Mouse (Mus musculus): ENCODE measurements around the gene Vmn1r193. TPM values are rescaled to one million over a fixed set of nuclear protein-coding genes. Genes with fewer than 3 reads are reported as not detected.
"Not testable (repeated sequence)": the region's sequence is repeated elsewhere in the genome, so short reads cannot be mapped to it uniquely, and the experiment has no call there.

Gene Vmn1r193
- polyA plus RNA-seq (2012; ENCODE audit: insufficient read depth, insufficient read length, low replicate concordance, missing spikeins), result not detected in 2 replicates

DNA sequence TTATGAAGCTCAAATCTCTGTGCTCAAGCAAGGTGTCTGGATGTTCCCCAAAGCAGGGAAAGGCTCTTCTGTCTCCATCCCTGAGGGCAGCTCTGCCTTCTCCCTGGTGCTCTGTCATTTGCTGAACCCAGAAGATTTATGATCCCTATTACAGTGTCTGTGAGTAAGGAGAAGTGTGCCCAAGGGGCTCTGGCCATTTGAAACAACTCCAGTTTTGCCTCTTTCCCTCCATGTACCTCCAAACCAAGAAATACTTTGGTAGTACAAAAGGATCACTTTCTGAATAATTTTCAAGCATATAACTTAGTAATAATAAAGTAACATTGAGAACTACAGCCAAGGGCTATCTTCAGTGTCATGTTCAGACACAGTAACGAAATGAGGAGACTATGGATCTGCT lies at the start of gene Vmn1r193:
TSS of gene Vmn1r193 (minus strand) at position 101 of the 400 bp plus-strand sequence.
- WGBS, result 78% methylated on average over 1 of the region's 1 CpGs
- not testable (repeated sequence) for H3K4me3 ChIP-seq (ENCODE audit: insufficient read depth, low read depth, low read length); H3K4me1 ChIP-seq (ENCODE audit: control insufficient read depth, insufficient read depth, low read length); H3K27ac ChIP-seq (ENCODE audit: insufficient read depth, low read depth, low read length)

- Histone ChIP-seq H3K4me3 (ENCODE audit: insufficient read depth, low read depth, low read length) (no peak overlapping the region), H3K27ac (ENCODE audit: insufficient read depth, low read depth, low read length) (no peak overlapping the region), H3K4me1 (ENCODE audit: control insufficient read depth, insufficient read depth, low read length) (no peaks in the 10 kb centered on the region)
- 44% methylated on average over 2 of the region's 2 CpGs for WGBS
- no peak for TF ChIP-seq POLR2A (IDR thresholded peaks at IDR 0.05; ENCODE audit: insufficient read depth, low read depth, low read length)
- no peak for TF ChIP-seq CTCF (IDR thresholded peaks at IDR 0.05; ENCODE audit: insufficient read depth, low read depth, low read length)
Measured at GRCm38 (mm10) chr13:22271721-22272120, 48.8 kb upstream of the Vmn1r193 start.

DNA sequence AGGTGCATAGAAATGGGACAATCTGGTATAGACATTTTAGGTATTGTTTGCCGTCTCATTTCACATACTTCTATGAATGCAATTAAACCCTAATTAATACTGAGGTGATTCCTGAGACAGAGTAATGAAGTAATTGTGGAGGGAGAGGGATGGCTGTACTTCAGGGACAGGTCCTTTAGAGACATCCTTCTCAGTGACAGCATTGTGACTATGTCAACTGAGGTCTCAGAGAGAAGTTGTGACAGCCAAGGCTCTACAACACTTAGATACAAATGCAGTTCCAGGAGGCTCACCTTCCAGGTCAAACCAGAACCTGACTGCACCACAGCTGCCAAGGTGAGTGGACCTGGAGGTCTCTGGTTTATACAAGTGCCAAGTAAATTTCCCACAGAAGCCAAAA lies 47.3 kb upstream of the Vmn1r193 start, which contains the start of gene Vmn1r195:
TSS of gene Vmn1r195 (plus strand) at position 301 of the 400 bp plus-strand sequence.
- 93% methylated on average over 1 of the region's 1 CpGs for WGBS
- not testable (repeated sequence) for H3K4me1 ChIP-seq (ENCODE audit: control insufficient read depth, insufficient read depth, low read length); H3K4me3 ChIP-seq (ENCODE audit: insufficient read depth, low read depth, low read length); H3K27ac ChIP-seq (ENCODE audit: insufficient read depth, low read depth, low read length)

GRCm38 (mm10) chr13:22243915-22244314 lies 21.0 kb upstream of the Vmn1r193 start, which contains the start of gene Vmn1r194:
TSS of gene Vmn1r194 (plus strand) at chr13:22244215.
- Histone ChIP-seq H3K4me3 (ENCODE audit: insufficient read depth, low read depth, low read length) (no peak within 1 kb of the TSS), H3K4me1 (ENCODE audit: control insufficient read depth, insufficient read depth, low read length) (no peaks in the 10 kb centered on the region), H3K27ac (ENCODE audit: insufficient read depth, low read depth, low read length) (no peak within 1 kb of the TSS)
- WGBS, result 62% methylated on average over 1 of the region's 1 CpGs
- TF ChIP-seq POLR2A (IDR thresholded peaks at IDR 0.05; ENCODE audit: insufficient read depth, low read depth, low read length), result no peak
- no peak for TF ChIP-seq CTCF (IDR thresholded peaks at IDR 0.05; ENCODE audit: insufficient read depth, low read depth, low read length)

DNA sequence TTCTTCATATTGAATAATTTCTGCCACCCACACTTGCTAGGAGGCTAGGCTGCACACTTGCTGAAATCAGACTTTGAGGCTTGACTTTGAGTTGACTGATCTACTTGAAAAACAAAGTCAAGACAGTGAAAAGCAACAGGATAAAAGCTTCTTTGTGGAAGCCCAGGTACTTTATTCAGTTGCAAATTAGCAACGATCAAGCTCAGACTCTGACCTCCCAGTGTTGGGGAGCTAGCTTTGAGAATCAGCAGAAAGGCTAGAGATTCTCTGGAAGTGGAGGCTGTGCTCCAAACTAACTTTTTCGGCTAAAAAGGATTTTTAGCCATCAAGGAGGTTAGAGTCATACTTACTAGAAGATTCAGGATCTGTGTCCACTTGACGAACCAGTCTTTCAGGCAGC lies 30.2 kb downstream of the Vmn1r193 start:
- not testable (repeated sequence) for H3K4me3 ChIP-seq (ENCODE audit: insufficient read depth, low read depth, low read length); H3K4me1 ChIP-seq (ENCODE audit: control insufficient read depth, insufficient read depth, low read length); H3K27ac ChIP-seq (ENCODE audit: insufficient read depth, low read depth, low read length)
- 70% methylated on average over 3 of the region's 3 CpGs for WGBS

DNA sequence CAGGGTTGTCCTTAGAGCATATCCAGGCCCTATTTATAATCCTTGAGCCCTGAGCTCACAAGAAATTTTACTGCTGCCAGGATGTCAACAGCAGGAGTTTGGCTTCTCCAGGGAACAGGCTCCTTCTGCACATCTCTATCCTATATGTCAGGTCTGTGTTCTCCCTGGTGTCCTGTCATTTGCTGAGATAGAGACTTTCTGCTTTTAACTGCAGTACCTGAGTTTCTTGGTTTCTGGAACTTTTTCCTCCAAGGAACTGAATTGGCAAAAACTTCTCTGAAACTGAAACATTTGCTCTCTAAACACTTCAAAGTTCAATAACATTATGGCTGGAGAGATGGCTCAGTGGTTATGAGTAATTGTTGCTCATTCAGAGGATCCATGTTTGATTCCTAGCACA lies 31.9 kb downstream of the Vmn1r193 start, which contains the start of gene Vmn1r192:
TSS of gene Vmn1r192 (minus strand) at position 101 of the 400 bp plus-strand sequence.
- Histone ChIP-seq H3K4me1 (ENCODE audit: control insufficient read depth, insufficient read depth, low read length) (no peaks in the 10 kb centered on the region), H3K27ac (ENCODE audit: insufficient read depth, low read depth, low read length) (no peak within 1 kb of the TSS), H3K4me3 (ENCODE audit: insufficient read depth, low read depth, low read length) (no peak within 1 kb of the TSS)
- TF ChIP-seq CTCF (IDR thresholded peaks at IDR 0.05; ENCODE audit: insufficient read depth, low read depth, low read length), result no peak
- no peak for TF ChIP-seq POLR2A (IDR thresholded peaks at IDR 0.05; ENCODE audit: insufficient read depth, low read depth, low read length)

DNA sequence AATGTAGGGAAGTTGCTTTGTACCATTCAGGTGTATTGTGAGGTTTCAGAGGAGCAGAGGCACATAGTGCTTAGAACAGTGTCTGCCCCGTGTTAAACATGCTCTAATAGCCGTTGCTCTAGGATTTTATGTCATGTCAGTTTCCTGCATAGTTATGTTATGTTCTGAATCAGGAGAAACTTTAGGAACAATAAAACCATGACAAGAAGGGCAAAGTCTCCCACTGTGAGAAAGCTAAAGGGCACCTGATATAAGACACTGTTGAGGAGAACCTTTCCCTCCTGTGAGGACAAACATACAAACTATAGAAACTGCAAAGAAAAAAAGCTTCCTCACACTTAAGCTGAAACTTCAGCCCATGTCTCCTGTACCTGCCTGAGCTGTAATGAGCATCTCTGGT lies 32.6 kb downstream of the Vmn1r193 start:
- H3K27ac ChIP-seq (ENCODE audit: insufficient read depth, low read depth, low read length), result no peak overlapping the region
- 77% methylated on average over 2 of the region's 2 CpGs for WGBS
- H3K4me1 ChIP-seq (ENCODE audit: control insufficient read depth, insufficient read depth, low read length), result no peaks in the 10 kb centered on the region
- H3K4me3 ChIP-seq (ENCODE audit: insufficient read depth, low read depth, low read length), result no peak overlapping the region
- TF ChIP-seq CTCF (IDR thresholded peaks at IDR 0.05; ENCODE audit: insufficient read depth, low read depth, low read length), result no peak
- TF ChIP-seq POLR2A (IDR thresholded peaks at IDR 0.05; ENCODE audit: insufficient read depth, low read depth, low read length), result no peak

DNA sequence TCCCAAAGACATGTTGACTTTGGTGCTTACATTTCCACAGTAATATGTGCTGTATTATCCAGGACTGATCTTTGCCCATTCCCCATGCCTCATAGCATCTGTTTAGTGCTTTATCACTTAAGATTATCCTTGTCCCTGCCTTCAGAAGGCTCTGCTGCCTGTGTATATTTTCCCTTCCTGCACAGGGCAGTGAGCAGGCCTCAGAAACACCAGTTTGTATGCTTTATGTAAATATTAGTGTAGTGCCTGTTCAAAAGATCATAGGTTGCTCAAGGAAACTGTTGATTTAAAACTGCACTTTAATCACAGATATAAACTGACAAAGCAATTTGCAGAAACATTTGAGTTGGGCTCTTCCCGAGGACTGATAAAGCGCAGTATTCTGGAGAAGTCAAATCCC lies 33.6 kb downstream of the Vmn1r193 start:
- TF ChIP-seq POLR2A (IDR thresholded peaks at IDR 0.05; ENCODE audit: insufficient read depth, low read depth, low read length) (no peak), CTCF (IDR thresholded peaks at IDR 0.05; ENCODE audit: insufficient read depth, low read depth, low read length) (no peak)
- Histone ChIP-seq H3K27ac (ENCODE audit: insufficient read depth, low read depth, low read length) (no peak overlapping the region), H3K4me3 (ENCODE audit: insufficient read depth, low read depth, low read length) (no peak overlapping the region), H3K4me1 (ENCODE audit: control insufficient read depth, insufficient read depth, low read length) (no peaks in the 10 kb centered on the region)
- WGBS, result 89% methylated on average over 2 of the region's 2 CpGs

GRCm38 (mm10) chr13:22183869-22184268 lies 39.1 kb downstream of the Vmn1r193 start, which contains the start of gene Vmn1r191:
TSS of gene Vmn1r191 (minus strand) at chr13:22183969.
- TF ChIP-seq POLR2A (IDR thresholded peaks at IDR 0.05; ENCODE audit: insufficient read depth, low read depth, low read length), result no peak
- no peak for TF ChIP-seq CTCF (IDR thresholded peaks at IDR 0.05; ENCODE audit: insufficient read depth, low read depth, low read length)
- WGBS, result 44% methylated on average over 1 of the region's 1 CpGs
- H3K4me1 ChIP-seq (ENCODE audit: control insufficient read depth, insufficient read depth, low read length), result no peaks in the 10 kb centered on the region
- H3K27ac ChIP-seq (ENCODE audit: insufficient read depth, low read depth, low read length), result no peak within 1 kb of the TSS
- no peak within 1 kb of the TSS for H3K4me3 ChIP-seq (ENCODE audit: insufficient read depth, low read depth, low read length)

DNA sequence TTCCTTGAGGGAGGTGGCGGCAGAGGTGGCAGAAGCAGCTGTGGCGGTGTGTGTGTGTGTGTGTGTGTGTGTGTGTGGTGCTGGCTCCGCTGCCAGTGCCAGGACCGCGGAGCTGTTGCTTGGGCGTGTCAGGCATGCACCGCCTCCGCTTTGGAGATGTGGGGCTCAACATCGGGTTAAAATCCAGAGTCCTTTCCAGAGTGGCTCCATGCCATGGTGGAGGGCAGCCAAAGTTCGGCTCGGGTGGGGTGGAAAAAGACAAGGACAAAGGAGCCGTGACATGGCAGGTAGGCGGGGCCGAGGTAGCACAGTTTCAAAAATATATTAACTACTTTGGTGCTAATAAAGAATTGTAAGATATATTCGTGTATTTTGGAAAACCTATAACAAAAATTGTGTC lies 54.5 kb downstream of the Vmn1r193 start:
- Histone ChIP-seq H3K27ac (ENCODE audit: insufficient read depth, low read depth, low read length) (no peak overlapping the region), H3K4me3 (ENCODE audit: insufficient read depth, low read depth, low read length) (no peak overlapping the region), H3K4me1 (ENCODE audit: control insufficient read depth, insufficient read depth, low read length) (no peaks in the 10 kb centered on the region)
- WGBS, result 87% methylated on average over 15 of the region's 15 CpGs
- TF ChIP-seq POLR2A (IDR thresholded peaks at IDR 0.05; ENCODE audit: insufficient read depth, low read depth, low read length) (no peak), CTCF (IDR thresholded peaks at IDR 0.05; ENCODE audit: insufficient read depth, low read depth, low read length) (no peak)

Other genes with a start within 250 kb of the Vmn1r193 start
- not detected in 2 replicates for gene Pom121l2, start 242.0 kb downstream of the Vmn1r193 start, polyA plus RNA-seq (2012; ENCODE audit: insufficient read depth, insufficient read length, low replicate concordance, missing spikeins)
- gene Prss16, start 213.4 kb downstream of the Vmn1r193 start, polyA plus RNA-seq (2012; ENCODE audit: insufficient read depth, insufficient read length, low replicate concordance, missing spikeins), result 263 TPM in 1 of 2 replicates, not detected in the other
- not detected in 2 replicates for gene Hist1h2ah, start 187.6 kb downstream of the Vmn1r193 start, polyA plus RNA-seq (2012; ENCODE audit: insufficient read depth, insufficient read length, low replicate concordance, missing spikeins)
- not detected in 2 replicates for gene Hist1h2bk, start 187.3 kb downstream of the Vmn1r193 start, polyA plus RNA-seq (2012; ENCODE audit: insufficient read depth, insufficient read length, low replicate concordance, missing spikeins)
- gene Hist1h4i, start 181.8 kb downstream of the Vmn1r193 start, polyA plus RNA-seq (2012; ENCODE audit: insufficient read depth, insufficient read length, low replicate concordance, missing spikeins), result not detected in 2 replicates
- gene Hist1h2ag, start 180.2 kb downstream of the Vmn1r193 start, polyA plus RNA-seq (2012; ENCODE audit: insufficient read depth, insufficient read length, low replicate concordance, missing spikeins), result not detected in 2 replicates
- gene Hist1h2bj, start 179.9 kb downstream of the Vmn1r193 start, polyA plus RNA-seq (2012; ENCODE audit: insufficient read depth, insufficient read length, low replicate concordance, missing spikeins), result not detected in 2 replicates
- not detected in 2 replicates for gene Vmn1r188, start 138.7 kb downstream of the Vmn1r193 start, polyA plus RNA-seq (2012; ENCODE audit: insufficient read depth, insufficient read length, low replicate concordance, missing spikeins)
- not detected in 2 replicates for gene Vmn1r189, start 117.3 kb downstream of the Vmn1r193 start, polyA plus RNA-seq (2012; ENCODE audit: insufficient read depth, insufficient read length, low replicate concordance, missing spikeins)
- not detected in 2 replicates for gene Vmn1r191, start 39.2 kb downstream of the Vmn1r193 start, polyA plus RNA-seq (2012; ENCODE audit: insufficient read depth, insufficient read length, low replicate concordance, missing spikeins)
- gene Vmn1r192, start 32.0 kb downstream of the Vmn1r193 start, polyA plus RNA-seq (2012; ENCODE audit: insufficient read depth, insufficient read length, low replicate concordance, missing spikeins), result not detected in 2 replicates
- gene Vmn1r194, start 21.1 kb upstream of the Vmn1r193 start, polyA plus RNA-seq (2012; ENCODE audit: insufficient read depth, insufficient read length, low replicate concordance, missing spikeins), result not detected in 2 replicates
- gene Vmn1r195, start 47.4 kb upstream of the Vmn1r193 start, polyA plus RNA-seq (2012; ENCODE audit: insufficient read depth, insufficient read length, low replicate concordance, missing spikeins), result not detected in 2 replicates
- not detected in 2 replicates for gene Vmn1r196, start 66.8 kb upstream of the Vmn1r193 start, polyA plus RNA-seq (2012; ENCODE audit: insufficient read depth, insufficient read length, low replicate concordance, missing spikeins)
- not detected in 2 replicates for gene Vmn1r197, start 101.4 kb upstream of the Vmn1r193 start, polyA plus RNA-seq (2012; ENCODE audit: insufficient read depth, insufficient read length, low replicate concordance, missing spikeins)
- gene Vmn1r198, start 127.2 kb upstream of the Vmn1r193 start, polyA plus RNA-seq (2012; ENCODE audit: insufficient read depth, insufficient read length, low replicate concordance, missing spikeins), result not detected in 2 replicates
- gene Vmn1r199, start 156.7 kb upstream of the Vmn1r193 start, polyA plus RNA-seq (2012; ENCODE audit: insufficient read depth, insufficient read length, low replicate concordance, missing spikeins), result not detected in 2 replicates
- not detected in 2 replicates for gene Vmn1r200, start 167.2 kb upstream of the Vmn1r193 start, polyA plus RNA-seq (2012; ENCODE audit: insufficient read depth, insufficient read length, low replicate concordance, missing spikeins)
- not detected in 2 replicates for gene Vmn1r201, start 248.8 kb upstream of the Vmn1r193 start, polyA plus RNA-seq (2012; ENCODE audit: insufficient read depth, insufficient read length, low replicate concordance, missing spikeins)